Mouse (Mus musculus): ENCODE measurements around the gene Rpl41.

DNA sequence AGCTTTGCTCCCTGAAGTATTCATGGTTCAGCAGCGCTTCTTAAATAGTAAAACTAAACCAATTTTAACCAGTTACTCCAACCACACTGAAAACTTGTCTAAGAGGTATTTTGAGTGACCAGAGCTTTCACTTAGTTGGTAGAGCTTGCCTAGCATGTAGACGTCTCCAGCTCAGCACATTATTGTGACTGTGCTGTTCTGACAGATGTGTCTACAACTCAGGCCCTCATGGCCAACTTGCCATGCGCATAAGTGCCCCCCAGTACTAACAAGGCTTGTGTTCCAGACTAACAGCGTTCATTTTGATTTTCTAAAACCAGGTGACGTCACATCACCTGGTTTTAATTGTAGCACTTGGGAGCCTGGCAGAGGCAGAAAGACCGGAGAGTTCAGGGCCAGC, 7.9 kb upstream of the Rpl41 start:
- no peak for TF ChIP-seq CTCF (IDR thresholded peaks at IDR 0.05)
- TF ChIP-seq POLR2A (IDR thresholded peaks at IDR 0.05; ENCODE audit: insufficient read depth, low read depth, low read length) = no peak
